Mouse (Mus musculus) hindbrain, embryonic 11.5 days (tissue): ENCODE measurements around the gene Tex30. TPM values are rescaled to one million over a fixed set of nuclear protein-coding genes. Genes with fewer than 3 reads are reported as not detected.

Source experiments
- ATAC-seq: fragments of 200-750 bp; cut with Nextera tagmentation; 2 replicates; pipeline ENCODE4 v1.8.0; 2017; ENCODE audit warnings: mild to moderate bottlenecking, moderate TSS enrichment, moderate library complexity; ENCODE audit not compliant: low FRiP score
- DNase-seq: peaks from one replicate; pipeline ENCODE4 v3.0.0-alpha.2; 2015; ENCODE audit warnings: low spot score
- H3K27ac ChIP-seq: fragments of 300-500 bp; sonication (generic); 2 replicates; pipeline ENCODE4 v1.5.1; 2014; ENCODE audit warnings: mild to moderate bottlenecking, low read depth, low read length
- H3K27me3 ChIP-seq: fragments of 300-500 bp; sonication (generic); 2 replicates; pipeline ENCODE4 v1.6.1; 2014; ENCODE audit warnings: mild to moderate bottlenecking, low read length, moderate library complexity, mixed read lengths; ENCODE audit not compliant: control insufficient read depth, insufficient read depth
- H3K36me3 ChIP-seq: fragments of 300-500 bp; sonication (generic); 2 replicates; pipeline ENCODE4 v1.6.1; 2014; ENCODE audit warnings: mild to moderate bottlenecking, low read length, moderate library complexity, mixed read lengths; ENCODE audit not compliant: control insufficient read depth, insufficient read depth
- H3K4me1 ChIP-seq: fragments of 300-500 bp; sonication (generic); replicated peaks from 2 replicates; pipeline ENCODE4 v1.6.1; 2014; ENCODE audit warnings: low read length, mixed read lengths; ENCODE audit not compliant: control insufficient read depth, insufficient read depth
- H3K4me2 ChIP-seq: fragments of 300-500 bp; sonication (generic); replicated peaks from 2 replicates; pipeline ENCODE4 v1.6.1; 2014; ENCODE audit warnings: mild to moderate bottlenecking, low read depth, low read length
- H3K4me3 ChIP-seq: fragments of 300-500 bp; sonication (generic); 2 replicates; pipeline ENCODE4 v1.5.1; 2014; ENCODE audit warnings: low read depth, low read length
- H3K9ac ChIP-seq: fragments of 300-500 bp; sonication (generic); 2 replicates; pipeline ENCODE4 v1.6.1; 2014; ENCODE audit warnings: low read depth, low read length
- H3K9me3 ChIP-seq: fragments of 300-500 bp; sonication (generic); 2 replicates; pipeline ENCODE4 v1.6.1; 2016; ENCODE audit warnings: low read length; ENCODE audit not compliant: control insufficient read depth
- WGBS: fragments of 180-500 bp; shearing (Covaris S2); extraction: QIAGEN DNeasy Blood & Tissue Kit; methylation state at CpG from one replicate; pipeline ENCODE4 v1.1.7; 2014; 5-methylcytosine and 5-hydroxymethylcytosine counted together
- polyA plus RNA-seq: library from polyadenylated mRNA; unstranded; fragments of >200 nt; fragmentation: Nextera tagmentation; extraction: Ambion mirVana; gene quantifications from 2 replicates; pipeline ENCODE4 v1.2.1, GENCODE M21; 2014

The Tex30 gene
- polyA plus RNA-seq, 1 experiment from 2014 or later: 101 TPM

DNA sequence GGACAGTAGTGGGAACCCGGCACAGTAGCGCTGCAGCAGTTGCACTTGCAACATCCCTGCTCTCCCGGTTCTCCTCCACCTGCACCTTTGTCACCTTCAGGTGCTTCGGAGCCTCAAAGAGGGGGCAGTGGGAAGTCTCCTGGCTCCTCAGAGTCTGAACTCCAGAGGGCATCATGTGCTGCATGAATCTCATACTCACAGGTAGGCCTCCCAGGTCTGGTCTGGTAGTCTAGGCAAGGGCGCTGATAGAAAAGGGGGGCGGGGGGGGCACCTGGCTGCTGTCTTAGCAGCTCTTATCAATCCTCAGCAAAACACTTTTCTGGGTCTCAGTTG lies 17.8 kb upstream of the Tex30 start:
- 1% methylated on average over 6 of the region's 6 CpGs for WGBS
- Histone ChIP-seq H3K27ac (peak overlapping the region; percentile 96), H3K9ac (peak overlapping the region; percentile 81), H3K4me2 (peak overlapping the region; percentile 75), H3K4me1 (no peaks in the 10 kb centered on the region), H3K36me3 (no peaks in the 10 kb centered on the region), H3K9me3 (no peaks in the 10 kb centered on the region), H3K4me3 (peak overlapping the region; percentile 51), H3K27me3 (no peaks in the 10 kb centered on the region)
- ATAC-seq (peak; percentile 27; the same call in 1 of the 2 replicates), DNase-seq (no peak)

DNA sequence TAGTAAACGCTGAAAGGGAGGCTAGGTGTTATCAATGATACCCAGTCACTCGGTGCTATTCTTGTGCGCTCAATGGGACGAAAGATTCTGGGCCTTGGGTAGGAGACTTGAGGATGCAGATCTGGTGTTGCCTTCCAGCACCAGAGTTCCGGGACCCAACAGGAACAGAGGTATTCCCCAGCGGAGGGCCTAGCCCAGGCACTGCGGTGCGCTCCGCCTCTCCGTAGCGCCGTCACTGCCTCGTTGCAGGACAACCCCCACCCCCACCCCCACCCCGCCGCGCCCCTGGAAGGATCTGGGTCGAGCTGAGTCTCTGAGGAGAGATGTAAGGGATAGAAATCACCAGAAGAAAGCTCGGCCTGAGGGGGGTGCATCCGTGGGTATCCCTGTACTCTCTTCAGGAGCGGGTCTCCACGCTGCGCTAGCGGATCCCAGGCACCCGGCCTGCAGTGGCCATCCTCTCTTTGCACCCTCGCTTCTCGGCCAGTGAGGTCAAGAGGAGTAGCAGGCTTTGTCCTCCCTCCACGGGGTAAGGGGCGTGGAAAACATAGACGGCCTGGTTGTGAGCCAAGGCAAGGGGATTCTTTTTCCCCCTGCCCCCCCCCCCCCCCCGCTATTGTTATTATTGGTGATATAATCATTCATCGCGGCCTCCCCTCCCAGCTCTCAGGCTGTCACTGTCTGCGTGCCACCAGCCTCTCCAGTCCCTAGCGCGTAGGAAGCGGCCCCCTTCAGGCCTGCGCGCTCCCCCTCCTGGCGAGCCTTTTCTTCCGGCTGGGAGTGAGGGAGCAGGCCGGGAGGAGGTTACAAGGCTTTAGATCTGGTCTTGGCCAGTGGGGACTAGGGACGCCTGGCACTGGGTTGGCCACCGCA lies 17.2 kb upstream of the Tex30 start:
- H3K27me3 ChIP-seq: no peaks in the 10 kb centered on the region
- H3K27ac ChIP-seq: peak overlapping the region; percentile 96
- H3K4me3 ChIP-seq: peak overlapping the region; percentile 51
- no peaks in the 10 kb centered on the region for H3K36me3 ChIP-seq
- H3K4me1 ChIP-seq: no peaks in the 10 kb centered on the region
- peak overlapping the region; percentile 81 for H3K9ac ChIP-seq
- ATAC-seq (peak; percentile 91), DNase-seq (peak; percentile 85)
- no peaks in the 10 kb centered on the region for H3K9me3 ChIP-seq
- H3K4me2 ChIP-seq: peak overlapping the region; percentile 75
- 0% methylated on average over 40 of the region's 43 CpGs for WGBS

DNA sequence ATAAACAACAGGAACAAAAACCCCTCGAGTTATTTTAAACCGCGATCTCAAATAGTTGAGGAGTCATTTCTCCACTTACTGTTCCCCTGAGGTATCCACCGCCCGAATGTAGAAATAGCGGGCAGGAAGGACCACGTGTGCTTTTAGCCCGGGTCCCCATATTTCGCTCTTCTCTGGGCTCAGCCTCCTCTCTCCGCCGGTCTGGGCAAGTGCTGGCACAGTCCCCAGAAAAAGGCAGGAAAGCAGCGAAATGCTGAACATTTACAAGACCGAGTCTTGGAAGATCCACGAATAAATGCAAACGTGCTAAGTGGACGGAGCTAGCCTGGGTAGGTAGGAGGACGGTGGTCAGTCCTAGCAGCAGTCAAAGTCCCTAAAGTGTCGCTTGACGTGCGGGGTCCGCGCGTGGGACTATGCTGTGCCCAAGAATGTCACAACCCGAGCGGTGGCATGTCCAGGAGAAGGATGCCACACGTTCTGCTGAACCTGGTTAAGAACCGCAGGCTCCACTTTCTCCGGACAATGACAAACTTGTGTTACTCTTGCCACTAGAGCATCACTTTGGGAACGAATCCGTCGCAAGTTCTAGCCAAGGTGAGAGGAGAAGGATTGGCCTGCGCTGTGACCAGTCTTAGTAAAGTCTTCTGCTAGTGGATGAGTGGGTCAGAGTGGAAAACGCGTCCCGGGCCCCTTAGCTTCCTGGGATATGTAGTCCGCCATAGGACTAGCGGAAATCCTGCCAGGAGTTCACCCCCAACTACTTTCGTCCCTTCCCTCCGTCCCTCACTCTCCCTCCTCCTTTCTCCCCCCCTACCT lies 16.2 kb upstream of the Tex30 start, which contains the start of the genes Kdelc1 and Bivm:
Gene Kdelc1 (minus strand): TSS at position 570 of the 816 bp plus-strand sequence.
Gene Bivm (plus strand): TSS at position 719 of the 816 bp plus-strand sequence.
- Histone ChIP-seq H3K9ac (peak within 1 kb of the TSS; percentile 81), H3K9me3 (no peaks in the 10 kb centered on the region), H3K4me1 (no peaks in the 10 kb centered on the region), H3K4me2 (peak within 1 kb of the TSS; percentile 75), H3K27me3 (no peaks in the 10 kb centered on the region), H3K36me3 (no peaks in the 10 kb centered on the region), H3K27ac (peak within 1 kb of the TSS; percentile 96), H3K4me3 (peak within 1 kb of the TSS; percentile 51)
- peak; percentile 87 for DNase-seq
- peak; percentile 96 for ATAC-seq
- under 1% methylated on average over 39 of the region's 39 CpGs for WGBS

DNA sequence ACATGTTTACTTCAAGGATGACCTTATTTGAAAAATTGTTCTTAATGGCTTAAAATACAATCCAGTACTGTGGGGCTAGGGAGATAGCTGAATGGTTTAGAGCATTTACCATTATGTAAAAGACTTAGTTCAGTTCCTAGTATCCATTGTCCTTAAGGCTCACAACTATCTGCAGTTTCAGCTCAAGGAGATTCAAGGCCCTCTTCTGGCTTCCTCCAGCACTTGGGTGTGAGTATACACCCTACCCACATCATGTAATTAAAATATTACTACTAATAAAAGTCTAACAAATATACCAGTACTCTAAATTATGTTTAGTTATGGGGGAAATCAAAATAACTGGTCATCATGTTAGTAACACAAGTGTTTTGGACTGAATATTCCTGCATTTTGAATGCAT lies 15.3 kb upstream of the Tex30 start:
- 0 out of 2 replicates have a peak overlapping the region, but pooled peaks have one; percentile 24 for H3K4me2 ChIP-seq
- H3K4me3 ChIP-seq: peak overlapping the region; percentile 51
- DNase-seq (no peak), ATAC-seq (no peak)
- no peak overlapping the region for H3K27ac ChIP-seq
- no peak overlapping the region for H3K9ac ChIP-seq
- no peaks in the 10 kb centered on the region for H3K27me3 ChIP-seq
- H3K9me3 ChIP-seq: no peaks in the 10 kb centered on the region
- H3K4me1 ChIP-seq: no peaks in the 10 kb centered on the region
- H3K36me3 ChIP-seq: no peaks in the 10 kb centered on the region

DNA sequence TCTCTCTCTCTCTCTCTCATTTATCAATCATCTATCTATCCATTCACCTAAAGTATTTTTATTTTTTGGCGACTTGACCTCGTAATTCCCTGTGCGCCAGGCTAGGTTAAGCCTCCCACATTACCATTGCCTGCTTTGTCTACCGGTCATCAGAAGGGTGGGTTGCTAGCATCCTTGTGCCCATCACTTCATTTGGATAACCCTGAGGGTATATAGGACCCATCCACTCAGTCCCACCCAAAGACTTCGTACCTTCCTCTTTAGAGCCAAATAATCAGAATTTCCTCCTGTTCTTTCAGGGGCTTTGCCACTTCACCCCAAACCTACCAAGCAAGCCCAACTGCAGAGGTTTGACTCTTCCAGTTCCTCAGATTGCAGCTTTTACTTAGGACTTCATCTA lies 698 bp upstream of the Tex30 start:
- DNase-seq (peak; percentile 30), ATAC-seq (0 out of 2 replicates have a peak, but pooled peaks have one; percentile 39)
- Histone ChIP-seq H3K27ac (no peak overlapping the region), H3K9ac (no peak overlapping the region), H3K27me3 (no peaks in the 10 kb centered on the region), H3K9me3 (no peaks in the 10 kb centered on the region), H3K4me1 (no peaks in the 10 kb centered on the region), H3K36me3 (peaks cover 2% of the 10 kb centered on the region; the same call in 1 of the 2 replicates), H3K4me3 (peak overlapping the region; percentile 81), H3K4me2 (peak overlapping the region; percentile 39; the same call in 1 of the 2 replicates)
- WGBS: 18% methylated on average over 5 of the region's 5 CpGs

DNA sequence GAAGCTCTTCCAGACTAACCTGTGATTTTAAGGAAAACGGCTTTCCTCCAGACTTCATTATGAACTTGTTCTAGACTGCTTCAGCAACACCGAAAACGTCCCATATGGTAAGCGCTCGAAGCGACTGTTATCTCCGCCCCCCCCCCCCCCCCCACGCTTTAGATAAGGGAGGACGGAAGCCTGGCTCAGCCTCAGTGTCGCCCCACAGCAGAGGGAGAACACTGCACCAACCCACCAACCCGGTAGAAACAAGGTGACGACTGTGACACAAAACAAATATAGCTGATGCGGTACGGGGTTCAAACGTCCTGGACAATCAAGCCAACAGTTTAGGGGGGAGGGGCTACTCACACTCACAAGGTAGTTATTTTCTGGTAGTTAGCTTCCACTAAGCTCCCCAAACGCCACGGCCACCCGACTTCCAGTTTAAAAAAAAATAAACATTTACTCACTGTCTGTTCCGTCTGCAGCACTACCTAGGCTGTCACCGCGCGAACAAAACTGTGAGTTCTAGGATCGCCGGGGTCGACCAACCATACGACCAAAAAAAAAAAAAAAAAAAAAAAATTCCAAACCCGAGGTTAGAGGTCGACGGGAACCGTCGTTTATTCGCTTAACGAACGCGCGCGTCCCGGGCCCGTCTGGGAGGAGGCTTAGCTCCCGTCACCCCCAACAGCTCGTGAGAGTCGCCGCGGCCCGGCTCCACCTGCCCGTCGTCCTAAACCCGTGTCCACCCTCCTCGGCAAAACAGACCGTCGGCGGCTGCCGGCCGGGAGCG lies 604 bp downstream of the Tex30 start:
- ATAC-seq (peak; percentile 86), DNase-seq (peak; percentile 64)
- Histone ChIP-seq H3K4me3 (peak overlapping the region; percentile 81), H3K27ac (peak overlapping the region; percentile 87), H3K9me3 (no peaks in the 10 kb centered on the region), H3K9ac (peak overlapping the region; percentile 83), H3K27me3 (no peaks in the 10 kb centered on the region), H3K4me2 (peak overlapping the region; percentile 56), H3K4me1 (no peaks in the 10 kb centered on the region), H3K36me3 (no peaks in the 10 kb centered on the region)
- under 1% methylated on average over 55 of the region's 55 CpGs for WGBS

DNA sequence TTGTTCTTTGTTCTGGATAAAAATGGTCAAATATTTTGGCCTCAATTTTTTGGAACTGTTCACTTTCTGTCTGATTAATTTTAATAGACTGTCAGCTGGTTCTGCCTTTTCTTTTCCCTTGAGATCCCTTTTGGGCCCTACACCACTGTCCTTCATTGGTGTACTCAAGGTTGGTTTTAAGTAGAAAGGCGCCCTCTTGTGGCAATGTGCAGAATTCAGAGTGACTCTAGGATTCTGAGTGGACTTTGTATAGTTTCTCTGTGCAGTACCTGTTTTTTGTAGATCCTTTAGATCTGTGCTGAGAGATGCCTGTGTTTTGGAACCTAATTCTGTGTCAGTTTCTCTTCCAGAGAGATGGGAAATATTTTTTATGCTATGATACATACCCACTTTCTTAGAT lies 37.6 kb downstream of the Tex30 start:
- no peaks in the 10 kb centered on the region for H3K9me3 ChIP-seq
- no peak overlapping the region for H3K4me2 ChIP-seq
- peak; percentile 40 for DNase-seq
- ATAC-seq: no peak
- WGBS: 4% methylated on average over 1 of the region's 1 CpGs
- H3K27me3 ChIP-seq: no peaks in the 10 kb centered on the region
- H3K4me3 ChIP-seq: no peak overlapping the region
- H3K9ac ChIP-seq: no peak overlapping the region
- no peaks in the 10 kb centered on the region for H3K4me1 ChIP-seq
- no peaks in the 10 kb centered on the region for H3K36me3 ChIP-seq
- H3K27ac ChIP-seq: no peak overlapping the region

DNA sequence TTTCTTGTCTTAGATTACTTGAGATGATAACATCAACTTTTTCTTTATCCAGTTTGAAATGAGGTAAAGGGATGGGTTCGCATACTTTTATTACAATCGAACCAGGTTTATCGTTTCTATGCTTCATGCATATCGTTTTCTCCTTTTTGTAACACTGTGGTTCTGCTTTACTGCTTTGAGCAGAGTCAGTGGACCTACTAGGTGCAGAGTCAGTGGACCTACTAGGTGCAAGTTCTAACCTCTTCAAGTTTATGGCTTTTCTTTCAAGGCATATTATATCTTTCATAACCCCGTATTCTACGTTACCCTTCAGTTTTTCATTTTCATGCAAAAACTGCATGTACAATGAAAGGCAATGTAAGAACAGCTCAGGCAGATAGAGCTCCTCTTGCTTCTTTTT lies 38.8 kb downstream of the Tex30 start:
- H3K9me3 ChIP-seq: no peaks in the 10 kb centered on the region
- WGBS: 96% methylated on average over 6 of the region's 6 CpGs
- H3K4me1 ChIP-seq: no peaks in the 10 kb centered on the region
- no peaks in the 10 kb centered on the region for H3K27me3 ChIP-seq
- H3K36me3 ChIP-seq: no peaks in the 10 kb centered on the region
- no peak overlapping the region for H3K27ac ChIP-seq
- H3K4me2 ChIP-seq: no peak overlapping the region
- DNase-seq (no peak), ATAC-seq (no peak)
- H3K9ac ChIP-seq: no peak overlapping the region
- no peak overlapping the region for H3K4me3 ChIP-seq
